Mouse (Mus musculus): ENCODE data around the gene Traf3ip3.

- TF ChIP-seq TAL1 (IDR thresholded peaks at IDR 0.05; ENCODE audit: low read length) (no peak), GATA1 (IDR thresholded peaks at IDR 0.05; ENCODE audit: low read length) (no peak)
Measured at GRCm38 (mm10) chr1:193232732-193233131, 31.2 kb upstream of the Traf3ip3 start.

Measured in erythroblast, embryonic 14.5 days (primary cell).